Mouse (Mus musculus) E14TG2a.4 (cell line): ENCODE measurements around the gene Dok4.

Experiments used
- CTCF ChIP-seq: conservative IDR thresholded peaks from 2 replicates; pipeline ENCODE4 v1.5.1; 2014; ENCODE audit warnings: low read length
- POU5F1 ChIP-seq: IDR thresholded peaks from 2 replicates; pipeline ENCODE4 v1.6.1; 2014; ENCODE audit warnings: low read length, borderline replicate concordance

DNA sequence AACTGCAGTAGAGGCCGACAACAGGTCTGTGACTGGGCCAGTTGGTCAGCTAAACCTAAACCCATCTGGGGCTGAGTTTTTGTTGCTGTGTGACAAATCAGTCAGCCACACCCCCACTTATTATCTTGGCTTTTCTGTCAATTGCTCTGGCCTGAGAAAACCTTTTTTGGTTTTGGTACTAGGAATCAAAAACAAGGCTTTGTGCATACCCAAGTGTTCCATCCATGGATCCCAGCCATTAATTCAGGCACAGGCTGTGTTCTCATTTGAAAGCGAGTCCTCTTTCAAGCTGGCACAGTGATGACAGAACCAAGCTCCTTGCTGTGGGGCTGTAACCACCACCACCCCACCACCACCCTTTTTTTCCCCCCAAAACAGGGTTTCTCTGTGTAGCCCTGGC lies 54.7 kb downstream of the Dok4 start:
- TF ChIP-seq CTCF (no peak), POU5F1 (no peak)
